Mouse (Mus musculus) embryo, embryonic 11 days (tissue): ENCODE measurements around the gene Pgap3.

Experiments used
- DNase-seq: peaks from one replicate; pipeline ENCODE4 v3.0.0-alpha.2; 2015

Gene Pgap3

GRCm38 (mm10) chr11:98400161-98400726 is at the start of gene Pgap3:
Gene Pgap3 (minus strand): TSS chr11:98400490.
- peak; percentile 94 for DNase-seq

- no peak for DNase-seq
Measured at GRCm38 (mm10) chr11:98449419-98449818, 49.1 kb upstream of the Pgap3 start.

GRCm38 (mm10) chr11:98448191-98448790 is 48.0 kb upstream of the Pgap3 start:
- DNase-seq = no peak

- no peak for DNase-seq
Measured at GRCm38 (mm10) chr11:98447475-98447834, 47.2 kb upstream of the Pgap3 start.

GRCm38 (mm10) chr11:98446562-98447474 is 46.5 kb upstream of the Pgap3 start:
- DNase-seq = peak; percentile 40

- no peak for DNase-seq
Measured at GRCm38 (mm10) chr11:98446213-98446561, 45.9 kb upstream of the Pgap3 start, which contains the start of gene Grb7. Gene Grb7 (plus strand): TSS chr11:98446394.

- no peak for DNase-seq
Measured at GRCm38 (mm10) chr11:98445679-98446078, 45.4 kb upstream of the Pgap3 start.

GRCm38 (mm10) chr11:98445238-98445637 is 44.9 kb upstream of the Pgap3 start:
- no peak for DNase-seq

- no peak for DNase-seq
Measured at GRCm38 (mm10) chr11:98443688-98444087, 43.4 kb upstream of the Pgap3 start.

GRCm38 (mm10) chr11:98438331-98439158 is 38.3 kb upstream of the Pgap3 start, which contains the start of gene Mien1:
Gene Mien1 (minus strand): TSS chr11:98438991.
- DNase-seq = peak; percentile 93

GRCm38 (mm10) chr11:98437441-98437840 is 37.2 kb upstream of the Pgap3 start:
- no peak for DNase-seq

- DNase-seq = no peak
Measured at GRCm38 (mm10) chr11:98435723-98436122, 35.4 kb upstream of the Pgap3 start.

GRCm38 (mm10) chr11:98431743-98432502 is 31.6 kb upstream of the Pgap3 start:
- DNase-seq = no peak

GRCm38 (mm10) chr11:98428436-98428835 is 28.1 kb upstream of the Pgap3 start:
- no peak for DNase-seq

GRCm38 (mm10) chr11:98426592-98426991 is 26.3 kb upstream of the Pgap3 start:
- DNase-seq = no peak

GRCm38 (mm10) chr11:98418939-98419547 is 18.8 kb upstream of the Pgap3 start:
- DNase-seq = no peak

GRCm38 (mm10) chr11:98418273-98418672 is 18.0 kb upstream of the Pgap3 start:
- DNase-seq = no peak

GRCm38 (mm10) chr11:98417074-98417473 is 16.8 kb upstream of the Pgap3 start:
- DNase-seq = no peak

GRCm38 (mm10) chr11:98414162-98414561 is 13.9 kb upstream of the Pgap3 start:
- no peak for DNase-seq

GRCm38 (mm10) chr11:98413731-98414130 is 13.4 kb upstream of the Pgap3 start:
- no peak for DNase-seq

- DNase-seq = peak; percentile 72
Measured at GRCm38 (mm10) chr11:98412797-98413301, 12.6 kb upstream of the Pgap3 start.
